22 mouse cellular contexts compared by ENCODE assay signal in genomic region chr7:109209804-109210203, GRCm38 (mm10). TPM values are rescaled to one million over a fixed set of nuclear protein-coding genes. Genes with fewer than 3 reads are reported as not detected.
A peak's percentile ranks its signal among the peaks of the same experiment; 100 is the strongest.
DNase-seq lines count a peak whose midpoint lies in the region; ATAC-seq and TF ChIP-seq lines count a peak whose summit lies in the region.
"Had no signal": no experiment of that assay in that cellular context is flagged by ENCODE, and none has a peak within 500 bp of the region (broad histone marks: within the 10 kb centered on the region; RNA-seq: fewer than 3 reads in every experiment).

No protein-coding gene starts in this region.

- peak overlapping the region; percentile 31 for H3K4me3 ChIP-seq in bone marrow macrophage, adult 2 months (ENCODE audit: insufficient read depth, low read length)
- H3K4me3 ChIP-seq in stomach, postnatal 0 days (ENCODE audit: low read depth, low read length), result no peak overlapping the region
- H3K4me3 ChIP-seq: embryonic facial prominence, embryonic 13.5 days; gastrocnemius, adult 2 months; heart, embryonic 13.5 days; intestine, embryonic 15.5 days; neural tube, embryonic 12.5 days had no signal

- WGBS in stomach, postnatal 0 days, result 66% methylated on average over 2 of the region's 2 CpGs

- H3K27ac ChIP-seq in bone marrow macrophage, adult 2 months (ENCODE audit: insufficient read depth, low read depth, low read length), result peak overlapping the region; percentile 94
- no peak overlapping the region for H3K27ac ChIP-seq in stomach, postnatal 0 days (replicated peaks)
- H3K27ac ChIP-seq: embryonic facial prominence, embryonic 13.5 days; gastrocnemius, adult 2 months; heart, embryonic 13.5 days; hindbrain, embryonic 14.5 days; intestine, embryonic 15.5 days; neural tube, embryonic 12.5 days had no signal

- no peak for TF ChIP-seq EP300 in stomach, postnatal 0 days (optimal IDR thresholded peaks at IDR 0.05)

- H3K9me3 ChIP-seq in stomach, postnatal 0 days (ENCODE audit: control insufficient read depth, low read length), result no peaks in the 10 kb centered on the region
- H3K9me3 ChIP-seq: embryonic facial prominence, embryonic 13.5 days; heart, embryonic 13.5 days; intestine, embryonic 15.5 days; neural tube, embryonic 12.5 days had no signal

- ATAC-seq in megakaryocyte, adult 5-6 weeks (ENCODE audit: poor library complexity, severe bottlenecking), result peak; percentile 87
- ATAC-seq in stomach, postnatal 0 days (ENCODE audit: low FRiP score, low TSS enrichment), result no peak
- ATAC-seq: forebrain, postnatal 0 days; intestine, embryonic 15.5 days had no signal

- no peak overlapping the region for H3K9ac ChIP-seq in stomach, postnatal 0 days (ENCODE audit: low read length)
- H3K9ac ChIP-seq: embryonic facial prominence, embryonic 13.5 days; forebrain, postnatal 0 days; heart, embryonic 13.5 days; hindbrain, embryonic 14.5 days; intestine, embryonic 15.5 days; neural tube, embryonic 12.5 days had no signal

- DNase-seq in thymus, postnatal 0 days (ENCODE audit: low spot score), result peak; percentile 9
- no peak for DNase-seq in thymus, adult 18-20 months
- DNase-seq in layer of hippocampus, adult 18-20 months (ENCODE audit: low spot score in 2 of 2), result no peak
- no peak for DNase-seq in spleen, postnatal 4 days (ENCODE audit: low spot score in 2 of 2)
- no peak for DNase-seq in stomach, postnatal 0 days (ENCODE audit: low spot score)
- DNase-seq: adrenal gland, postnatal 36 days; cerebellum, adult 9-10 months; forebrain, postnatal 0 days; gastrocnemius, adult 2 months; kidney, adult 9 months; kidney, postnatal 4 days; lung, adult 18-20 months; lung, postnatal 36 days; thymus, adult 2 months had no signal

- H3K36me3 ChIP-seq in stomach, postnatal 0 days (ENCODE audit: control insufficient read depth, insufficient read depth, low read length), result no peaks in the 10 kb centered on the region
- H3K36me3 ChIP-seq: embryonic facial prominence, embryonic 13.5 days; heart, embryonic 13.5 days; intestine, embryonic 15.5 days; neural tube, embryonic 12.5 days had no signal

- H3K27me3 ChIP-seq in stomach, postnatal 0 days (ENCODE audit: control insufficient read depth, insufficient read depth, low read length), result no peaks in the 10 kb centered on the region
- H3K27me3 ChIP-seq: heart, embryonic 13.5 days; intestine, embryonic 15.5 days; neural tube, embryonic 12.5 days had no signal

- TF ChIP-seq POLR2A in bone marrow macrophage, adult 2 months (IDR thresholded peaks at IDR 0.05; ENCODE audit: borderline replicate concordance, low read depth, low read length), result no peak

- H3K4me2 ChIP-seq in stomach, postnatal 0 days (replicated peaks; ENCODE audit: low read depth), result no peak overlapping the region
- H3K4me2 ChIP-seq: embryonic facial prominence, embryonic 13.5 days; heart, embryonic 13.5 days; hindbrain, embryonic 14.5 days; intestine, embryonic 15.5 days; midbrain, embryonic 11.5 days; neural tube, embryonic 12.5 days had no signal

- TF ChIP-seq CTCF in bone marrow macrophage, adult 2 months (IDR thresholded peaks at IDR 0.05; ENCODE audit: low read depth, low read length), result no peak
- no peak for TF ChIP-seq CTCF in stomach, postnatal 0 days (IDR thresholded peaks at IDR 0.05; ENCODE audit: low read depth)

- H3K4me1 ChIP-seq in bone marrow macrophage, adult 2 months (ENCODE audit: control insufficient read depth, insufficient read depth, low read length), result peaks cover 15% of the 10 kb centered on the region
- no peaks in the 10 kb centered on the region for H3K4me1 ChIP-seq in stomach, postnatal 0 days (replicated peaks; ENCODE audit: control insufficient read depth, insufficient read depth)
- H3K4me1 ChIP-seq: heart, embryonic 13.5 days; intestine, embryonic 15.5 days; neural tube, embryonic 12.5 days had no signal

RNA-seq across cellular contexts. Expression of gene Lmo1, which starts 34.8 kb away (rescaled TPM):
- 2.5 and 2.6 TPM in 2 replicates for polyA plus RNA-seq in thymus, postnatal 0 days (2015; fragmentation: Nextera tagmentation; extraction: Ambion mirVana)
- polyA plus RNA-seq in bone marrow macrophage, adult 2 months (2012; ENCODE audit: insufficient read depth, insufficient read length, missing spikeins), result not detected in 2 replicates
- 30.3 and 33.6 TPM in 2 replicates for total RNA-seq in megakaryocyte, adult 5-6 weeks (2015)
- 10.9 and 19.8 TPM in 2 replicates for total RNA-seq in megakaryocyte, adult 5-6 weeks (2017)
- total RNA-seq in layer of hippocampus, adult 18-20 months (2021), result 10 to 100 TPM; 65.6 to 72.7 TPM
- polyA plus RNA-seq in stomach, postnatal 0 days (2015; fragmentation: Nextera tagmentation; extraction: Ambion mirVana), result 18.8 and 22.4 TPM in 2 replicates
